Mouse (Mus musculus): ENCODE measurements at regions not wholly inside any gene's neighbourhood (a gene's known extent, or its start where the extent isn't known, plus 50 kb on each side); places are given as distances from the start of the nearest gene placed in this dataset.

- no peak for DNase-seq
These were observed 186.2 kb upstream of the Robo2 start for GRCm38 (mm10) chr16:74597735-74598340.

GRCm38 (mm10) chr16:74591896-74592295 lies 180.3 kb upstream of the Robo2 start:
- DNase-seq = no peak

- DNase-seq = no peak
These were observed 171.2 kb upstream of the Robo2 start for GRCm38 (mm10) chr16:74582645-74583423.

- DNase-seq = no peak
These were observed 136.7 kb upstream of the Robo2 start for GRCm38 (mm10) chr16:74548374-74548773.

- no peak for DNase-seq
These were observed 118.9 kb upstream of the Robo2 start for GRCm38 (mm10) chr16:74530531-74530930.

- no peak for DNase-seq
These were observed 116.6 kb upstream of the Robo2 start for GRCm38 (mm10) chr16:74528245-74528644.

- no peak for DNase-seq
These were observed 114.9 kb upstream of the Robo2 start for GRCm38 (mm10) chr16:74526521-74526920.

- no peak for DNase-seq
These were observed 108.9 kb upstream of the Robo2 start for GRCm38 (mm10) chr16:74520501-74520900.

- no peak for DNase-seq
These were observed 106.3 kb upstream of the Robo2 start for GRCm38 (mm10) chr16:74517888-74518287.

GRCm38 (mm10) chr16:74517374-74517773 lies 105.7 kb upstream of the Robo2 start:
- DNase-seq = no peak

GRCm38 (mm10) chr16:74514481-74514880 lies 102.9 kb upstream of the Robo2 start:
- no peak for DNase-seq

GRCm38 (mm10) chr16:74510383-74510782 lies 98.8 kb upstream of the Robo2 start:
- no peak for DNase-seq

- no peak for DNase-seq
These were observed 97.9 kb upstream of the Robo2 start for GRCm38 (mm10) chr16:74509489-74509888.

GRCm38 (mm10) chr16:74506719-74507118 lies 95.1 kb upstream of the Robo2 start:
- DNase-seq = no peak

- no peak for DNase-seq
These were observed 94.6 kb upstream of the Robo2 start for GRCm38 (mm10) chr16:74506173-74506709.

GRCm38 (mm10) chr16:74504426-74504825 lies 92.8 kb upstream of the Robo2 start:
- no peak for DNase-seq

- no peak for DNase-seq
These were observed 89.1 kb upstream of the Robo2 start for GRCm38 (mm10) chr16:74500687-74501086.

GRCm38 (mm10) chr16:74467745-74468420 lies 56.3 kb upstream of the Robo2 start:
- DNase-seq = no peak

GRCm38 (mm10) chr16:74467159-74467558 lies 55.5 kb upstream of the Robo2 start:
- no peak for DNase-seq

- no peak for DNase-seq
These were observed 53.2 kb upstream of the Robo2 start for GRCm38 (mm10) chr16:74464835-74465234.

- DNase-seq = no peak
These were observed 52.7 kb upstream of the Robo2 start for GRCm38 (mm10) chr16:74464290-74464689.

- no peak for DNase-seq
These were observed 50.8 kb upstream of the Robo2 start for GRCm38 (mm10) chr16:74462436-74462835.
